Mouse (Mus musculus): ENCODE measurements around the gene Tex14. TPM values are rescaled to one million over a fixed set of nuclear protein-coding genes. Genes with fewer than 3 reads are reported as not detected.

The Tex14 gene
- 0.30 and 0.96 TPM in 2 replicates for polyA plus RNA-seq (2014; fragmentation: Nextera tagmentation; extraction: Ambion mirVana)

DNA sequence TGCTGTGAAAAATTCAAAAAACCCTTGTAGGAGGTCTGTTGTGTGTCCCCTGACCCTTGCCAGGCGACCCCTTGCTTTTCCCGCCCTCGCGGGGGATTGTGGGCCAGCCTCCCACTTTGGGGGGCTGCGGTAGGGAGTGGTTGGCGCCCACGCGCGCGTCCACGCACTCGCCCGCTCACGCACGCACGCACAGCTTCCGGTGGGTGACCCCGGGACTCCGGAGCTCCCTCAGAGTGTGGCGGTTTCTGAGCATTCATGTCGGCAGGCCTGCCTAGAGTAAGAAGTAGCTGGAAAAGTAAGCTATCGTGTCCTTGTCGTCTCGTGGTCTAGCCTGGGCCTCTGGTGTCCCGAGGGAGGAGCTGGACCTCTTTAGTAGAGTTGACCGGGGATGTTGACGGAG, at the start of gene Tex14, which contains the start of gene Rad51c:
TSS of gene Tex14 (plus strand) at position 190 of the 400 bp plus-strand sequence.
TSS of gene Rad51c (minus strand) at position 79 of the 400 bp plus-strand sequence.
- no peak for ATAC-seq (replicated peaks; ENCODE audit: insufficient number of reproducible peaks, low FRiP score, low TSS enrichment)

GRCm38 (mm10) chr11:87357317-87358300, 47.3 kb upstream of the Tex14 start:
- Histone ChIP-seq H3K4me3 (ENCODE audit: low read depth, low read length) (peak overlapping the region; percentile 79), H3K9me3 (replicated peaks; ENCODE audit: control insufficient read depth, low read length) (no peaks in the 10 kb centered on the region), H3K4me2 (peak overlapping the region; percentile 86), H3K27me3 (ENCODE audit: control insufficient read depth, insufficient read depth, low read length) (no peaks in the 10 kb centered on the region; the same call in 1 of the 2 replicates), H3K4me1 (ENCODE audit: control insufficient read depth, insufficient read depth, low read length) (peaks cover 6% of the 10 kb centered on the region), H3K36me3 (ENCODE audit: control insufficient read depth, insufficient read depth, low read length) (no peaks in the 10 kb centered on the region), H3K27ac (ENCODE audit: low read depth, low read length) (no peak overlapping the region), H3K9ac (ENCODE audit: low read depth, low read length) (peak overlapping the region; percentile 50)
- 9% methylated on average over 31 of the region's 31 CpGs for WGBS (ENCODE audit: insufficient replicate concordance)
- ATAC-seq (replicated peaks; ENCODE audit: insufficient number of reproducible peaks, low FRiP score, low TSS enrichment) = no peak

More for the DNA sequence above, at the start of gene Tex14, which contains the start of gene Rad51c:
- peak within 1 kb of the TSS; percentile 84 for H3K27ac ChIP-seq (ENCODE audit: low read depth, low read length)
- H3K36me3 ChIP-seq (ENCODE audit: control insufficient read depth, insufficient read depth, low read length) = no peaks in the 10 kb centered on the region; the same call in 1 of the 2 replicates
- peak within 1 kb of the TSS; percentile 56 for H3K4me3 ChIP-seq (ENCODE audit: low read depth, low read length)
- peaks cover 4% of the 10 kb centered on the region; the same call in 1 of the 2 replicates for H3K4me1 ChIP-seq (ENCODE audit: control insufficient read depth, insufficient read depth, low read length)
- no peaks in the 10 kb centered on the region for H3K27me3 ChIP-seq (ENCODE audit: control insufficient read depth, insufficient read depth, low read length)
- peak within 1 kb of the TSS; percentile 83 for H3K9ac ChIP-seq (ENCODE audit: low read depth, low read length)
- H3K4me2 ChIP-seq = peak within 1 kb of the TSS; percentile 78
- WGBS (ENCODE audit: insufficient replicate concordance) = 69% methylated on average over 27 of the region's 27 CpGs
- H3K9me3 ChIP-seq (replicated peaks; ENCODE audit: control insufficient read depth, low read length) = no peaks in the 10 kb centered on the region

DNA sequence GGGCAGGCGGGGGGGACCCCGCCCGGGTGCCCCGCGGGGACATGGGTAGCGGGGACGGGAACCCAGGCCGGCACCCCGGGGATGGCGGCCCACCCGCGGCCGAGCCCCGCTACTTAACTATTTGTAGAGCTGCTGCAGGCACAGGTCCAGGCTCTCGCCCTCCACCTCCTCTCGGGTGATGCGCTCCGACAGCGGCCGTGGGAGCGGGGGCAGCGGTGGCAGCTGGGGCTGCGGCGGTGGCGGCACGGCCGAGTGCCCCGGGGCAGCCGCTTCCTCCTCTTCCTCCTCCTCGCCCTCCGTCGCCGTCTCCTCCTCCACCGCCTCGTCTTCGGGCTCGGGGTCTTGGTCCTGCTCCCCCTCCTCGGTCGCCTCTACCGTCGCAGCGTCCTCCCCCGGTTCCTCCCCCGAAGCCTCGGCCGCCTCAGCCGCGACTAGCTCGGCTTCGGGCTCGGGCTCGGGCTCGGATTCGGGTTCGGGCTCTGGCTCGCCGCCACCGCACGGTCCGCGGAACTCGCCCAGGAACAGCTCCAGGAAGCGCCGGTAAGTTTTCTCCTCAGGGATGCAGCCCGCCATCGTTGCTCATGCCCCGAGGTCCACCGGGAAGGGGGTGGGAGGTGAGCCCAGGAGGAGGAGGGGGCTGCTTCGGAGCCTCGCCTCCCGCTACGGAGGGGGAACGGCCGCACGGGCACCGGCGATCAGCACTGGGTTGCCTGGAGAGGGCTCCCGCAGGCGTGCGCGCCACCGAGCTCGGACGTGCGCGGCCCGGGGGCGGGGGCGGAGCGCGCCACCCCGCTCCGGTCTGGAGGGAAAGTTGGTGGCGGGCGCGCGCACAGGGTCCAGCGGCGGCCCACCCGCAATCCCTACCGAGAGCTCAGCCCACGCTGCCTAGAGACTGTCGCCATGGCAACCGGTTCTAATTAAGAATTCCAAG, 46.3 kb upstream of the Tex14 start, which contains the start of gene Ppm1e:
TSS of gene Ppm1e (minus strand) at position 693 of the 931 bp plus-strand sequence.
- H3K4me1 ChIP-seq (ENCODE audit: control insufficient read depth, insufficient read depth, low read length) = peaks cover 6% of the 10 kb centered on the region
- peak within 1 kb of the TSS; percentile 79 for H3K4me3 ChIP-seq (ENCODE audit: low read depth, low read length)
- no peaks in the 10 kb centered on the region for H3K9me3 ChIP-seq (replicated peaks; ENCODE audit: control insufficient read depth, low read length)
- 0 out of 2 replicates have a peak within 1 kb of the TSS, but pooled peaks have one; percentile 1 for H3K27ac ChIP-seq (ENCODE audit: low read depth, low read length)
- H3K4me2 ChIP-seq = peak within 1 kb of the TSS; percentile 86
- no peaks in the 10 kb centered on the region; the same call in 1 of the 2 replicates for H3K27me3 ChIP-seq (ENCODE audit: control insufficient read depth, insufficient read depth, low read length)
- WGBS (ENCODE audit: insufficient replicate concordance) = under 1% methylated on average over 91 of the region's 104 CpGs
- H3K36me3 ChIP-seq (ENCODE audit: control insufficient read depth, insufficient read depth, low read length) = no peaks in the 10 kb centered on the region
- H3K9ac ChIP-seq (ENCODE audit: low read depth, low read length) = peak within 1 kb of the TSS; percentile 50
- ATAC-seq (replicated peaks; ENCODE audit: insufficient number of reproducible peaks, low FRiP score, low TSS enrichment) = peak; percentile 82

DNA sequence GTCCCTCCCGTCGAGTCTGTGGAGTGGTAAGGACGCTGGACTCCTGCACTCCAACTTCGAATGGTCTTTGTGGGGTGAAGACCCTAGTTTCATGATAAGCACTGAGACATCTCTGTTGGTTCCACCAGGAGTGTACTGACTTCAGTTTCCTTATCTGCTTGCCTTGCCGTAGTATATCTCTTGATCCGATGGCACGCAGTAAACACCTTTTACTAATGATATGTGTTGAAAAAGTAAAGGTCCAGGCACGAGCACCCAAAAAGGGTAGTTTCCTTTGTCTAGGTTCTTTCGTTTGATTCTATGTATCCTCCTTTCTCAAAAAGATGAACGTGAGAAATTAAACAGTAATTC, 45.6 kb upstream of the Tex14 start:
- Histone ChIP-seq H3K27ac (ENCODE audit: low read depth, low read length) (no peak overlapping the region), H3K36me3 (ENCODE audit: control insufficient read depth, insufficient read depth, low read length) (no peaks in the 10 kb centered on the region), H3K9ac (ENCODE audit: low read depth, low read length) (peak overlapping the region; percentile 50), H3K27me3 (ENCODE audit: control insufficient read depth, insufficient read depth, low read length) (no peaks in the 10 kb centered on the region; the same call in 1 of the 2 replicates), H3K4me2 (peak overlapping the region; percentile 86), H3K4me3 (ENCODE audit: low read depth, low read length) (peak overlapping the region; percentile 79), H3K9me3 (replicated peaks; ENCODE audit: control insufficient read depth, low read length) (no peaks in the 10 kb centered on the region), H3K4me1 (ENCODE audit: control insufficient read depth, insufficient read depth, low read length) (peaks cover 6% of the 10 kb centered on the region)
- no peak for ATAC-seq (replicated peaks; ENCODE audit: insufficient number of reproducible peaks, low FRiP score, low TSS enrichment)
- WGBS (ENCODE audit: insufficient replicate concordance) = 15% methylated on average over 10 of the region's 10 CpGs

DNA sequence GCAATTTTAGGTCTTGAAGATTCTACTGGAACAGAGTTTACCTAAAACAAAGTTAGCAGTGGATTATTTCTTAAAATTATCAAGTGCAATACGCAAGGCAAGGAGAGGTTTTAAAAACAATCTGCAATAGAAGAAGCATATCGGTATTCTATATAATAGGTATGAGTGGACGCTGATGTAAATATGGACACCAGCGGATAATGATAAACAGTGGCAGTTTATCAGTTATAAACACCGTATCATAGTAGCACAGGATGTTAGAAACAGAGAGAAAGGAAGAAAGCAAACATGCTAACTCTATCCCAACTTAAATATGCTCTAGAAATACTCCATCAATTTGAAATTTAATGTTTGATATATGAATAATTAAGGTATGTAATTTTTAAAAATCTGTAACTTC, 39.7 kb upstream of the Tex14 start:
- Histone ChIP-seq H3K27ac (ENCODE audit: low read depth, low read length) (no peak overlapping the region), H3K9me3 (replicated peaks; ENCODE audit: control insufficient read depth, low read length) (no peaks in the 10 kb centered on the region), H3K4me1 (ENCODE audit: control insufficient read depth, insufficient read depth, low read length) (no peaks in the 10 kb centered on the region), H3K36me3 (ENCODE audit: control insufficient read depth, insufficient read depth, low read length) (no peaks in the 10 kb centered on the region), H3K4me2 (no peak overlapping the region), H3K4me3 (ENCODE audit: low read depth, low read length) (no peak overlapping the region), H3K9ac (ENCODE audit: low read depth, low read length) (no peak overlapping the region), H3K27me3 (ENCODE audit: control insufficient read depth, insufficient read depth, low read length) (no peaks in the 10 kb centered on the region)
- no peak for ATAC-seq (replicated peaks; ENCODE audit: insufficient number of reproducible peaks, low FRiP score, low TSS enrichment)
- 80% methylated on average over 5 of the region's 5 CpGs for WGBS (ENCODE audit: insufficient replicate concordance)

GRCm38 (mm10) chr11:87367061-87367460, 37.8 kb upstream of the Tex14 start:
- no peak overlapping the region for H3K9ac ChIP-seq (ENCODE audit: low read depth, low read length)
- H3K36me3 ChIP-seq (ENCODE audit: control insufficient read depth, insufficient read depth, low read length) = no peaks in the 10 kb centered on the region
- H3K9me3 ChIP-seq (replicated peaks; ENCODE audit: control insufficient read depth, low read length) = no peaks in the 10 kb centered on the region
- 81% methylated on average over 7 of the region's 7 CpGs for WGBS (ENCODE audit: insufficient replicate concordance)
- no peak overlapping the region for H3K27ac ChIP-seq (ENCODE audit: low read depth, low read length)
- H3K27me3 ChIP-seq (ENCODE audit: control insufficient read depth, insufficient read depth, low read length) = no peaks in the 10 kb centered on the region
- no peak for ATAC-seq (replicated peaks; ENCODE audit: insufficient number of reproducible peaks, low FRiP score, low TSS enrichment)
- no peak overlapping the region for H3K4me2 ChIP-seq
- H3K4me1 ChIP-seq (ENCODE audit: control insufficient read depth, insufficient read depth, low read length) = no peaks in the 10 kb centered on the region
- H3K4me3 ChIP-seq (ENCODE audit: low read depth, low read length) = no peak overlapping the region

DNA sequence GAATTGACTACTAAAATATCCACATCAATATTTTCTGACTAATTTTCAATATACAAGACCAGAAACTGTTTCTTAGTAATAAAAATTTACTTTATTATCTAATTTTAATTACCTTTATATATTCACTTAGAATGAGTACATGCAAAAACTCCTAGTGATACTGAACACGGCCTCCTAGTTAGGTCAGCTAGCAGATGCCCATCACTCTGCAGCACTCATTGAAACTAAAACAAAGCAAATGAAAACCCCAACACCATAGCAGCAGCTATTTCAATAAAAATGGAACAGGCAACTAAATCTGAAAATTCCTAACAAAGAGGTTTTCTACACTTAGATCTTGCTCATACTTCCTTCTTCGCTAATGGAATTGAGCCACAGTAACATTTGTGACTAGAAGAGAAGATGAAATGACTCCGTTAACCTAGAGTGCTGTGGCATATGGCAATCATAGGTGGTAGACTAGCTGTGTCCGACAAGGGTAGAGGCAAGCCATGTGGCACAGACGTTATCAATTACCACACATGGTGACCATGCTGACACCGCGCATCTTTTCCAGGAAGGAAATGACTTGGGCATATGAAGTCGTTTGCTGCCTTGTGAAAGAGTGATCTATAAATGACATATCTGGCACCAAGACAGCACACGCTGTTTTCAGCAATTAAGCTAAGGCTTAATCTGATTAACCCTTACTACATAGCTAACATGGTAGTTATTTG, 36.8 kb upstream of the Tex14 start:
- no peaks in the 10 kb centered on the region for H3K9me3 ChIP-seq (replicated peaks; ENCODE audit: control insufficient read depth, low read length)
- 68% methylated on average over 9 of the region's 9 CpGs for WGBS (ENCODE audit: insufficient replicate concordance)
- no peak for ATAC-seq (replicated peaks; ENCODE audit: insufficient number of reproducible peaks, low FRiP score, low TSS enrichment)

More for the DNA sequence above, 36.8 kb upstream of the Tex14 start:
- H3K9ac ChIP-seq (ENCODE audit: low read depth, low read length) = no peak overlapping the region
- no peaks in the 10 kb centered on the region for H3K27me3 ChIP-seq (ENCODE audit: control insufficient read depth, insufficient read depth, low read length)
- no peaks in the 10 kb centered on the region for H3K36me3 ChIP-seq (ENCODE audit: control insufficient read depth, insufficient read depth, low read length)
- no peak overlapping the region for H3K4me3 ChIP-seq (ENCODE audit: low read depth, low read length)
- no peak overlapping the region for H3K27ac ChIP-seq (ENCODE audit: low read depth, low read length)
- H3K4me2 ChIP-seq = no peak overlapping the region
- H3K4me1 ChIP-seq (ENCODE audit: control insufficient read depth, insufficient read depth, low read length) = no peaks in the 10 kb centered on the region

Data from heart, embryonic 11.5 days (tissue).